Mouse (Mus musculus) bone marrow, adult 2 months (tissue): ENCODE results near the gene Ttll8.

Experiments used
- CTCF ChIP-seq: fragments of 200-500 bp; IDR thresholded peaks from 2 replicates; pipeline ENCODE4 v1.5.1; 2011; ENCODE audit warnings: low read length, control low read depth; ENCODE audit not compliant: control insufficient read depth, insufficient read depth
- POLR2A ChIP-seq: fragments of 200-500 bp; IDR thresholded peaks from 2 replicates; pipeline ENCODE4 v1.6.1; 2011; ENCODE audit warnings: low read depth, mild to moderate bottlenecking, control low read depth, low read length, borderline replicate concordance; ENCODE audit not compliant: control insufficient read depth

- no peak for TF ChIP-seq CTCF
- TF ChIP-seq POLR2A, result no peak
Observed at GRCm38 (mm10) chr15:88854969-88855830, 99.0 kb downstream of the Ttll8 start.
